Mouse (Mus musculus) embryonic facial prominence, embryonic 15.5 days (tissue): ENCODE results near the gene Zbtb38. TPM values are rescaled to one million over a fixed set of nuclear protein-coding genes. Genes with fewer than 3 reads are reported as not detected.

Experiments
- ATAC-seq: fragments of 200-750 bp; cut with Nextera tagmentation; 2 replicates; pipeline ENCODE4 v1.8.0; 2017; ENCODE audit warnings: low read depth, moderate TSS enrichment; ENCODE audit not compliant: insufficient number of reproducible peaks, low FRiP score, low TSS enrichment
- H3K27ac ChIP-seq: fragments of 300-500 bp; sonication (generic); replicated peaks from 2 replicates; pipeline ENCODE4 v1.5.1; 2015; ENCODE audit warnings: mild to moderate bottlenecking, inconsistent platforms
- H3K27me3 ChIP-seq: fragments of 300-500 bp; sonication (generic); 2 replicates; pipeline ENCODE4 v1.6.1; 2015; ENCODE audit warnings: inconsistent platforms
- H3K36me3 ChIP-seq: fragments of 300-500 bp; sonication (generic); 2 replicates; pipeline ENCODE4 v1.6.1; 2015; ENCODE audit warnings: mild to moderate bottlenecking, inconsistent platforms
- H3K4me1 ChIP-seq: fragments of 300-500 bp; sonication (generic); 2 replicates; pipeline ENCODE4 v1.6.1; 2015; ENCODE audit warnings: inconsistent platforms
- H3K4me2 ChIP-seq: fragments of 300-500 bp; sonication (generic); replicated peaks from 2 replicates; pipeline ENCODE4 v1.6.1; 2015; ENCODE audit warnings: mild to moderate bottlenecking, inconsistent platforms
- H3K4me3 ChIP-seq: fragments of 300-500 bp; sonication (generic); replicated peaks from 2 replicates; pipeline ENCODE4 v1.5.1; 2015; ENCODE audit warnings: mild to moderate bottlenecking, inconsistent platforms
- H3K9ac ChIP-seq: fragments of 300-500 bp; sonication (generic); 2 replicates; pipeline ENCODE4 v1.6.1; 2015; ENCODE audit warnings: inconsistent platforms
- H3K9me3 ChIP-seq: fragments of 300-500 bp; sonication (generic); replicated peaks from 2 replicates; pipeline ENCODE4 v1.6.1; 2016; ENCODE audit warnings: inconsistent platforms
- WGBS: fragments of 180-500 bp; shearing (Covaris S2); methylation state at CpG from one replicate; pipeline ENCODE4 v1.1.7; 2015; 5-methylcytosine and 5-hydroxymethylcytosine counted together
- polyA plus RNA-seq: library from polyadenylated mRNA; unstranded; fragments of >200 nt; fragmentation: Nextera tagmentation; extraction: Ambion mirVana; gene quantifications from 2 replicates; pipeline ENCODE4 v1.2.1, GENCODE M21; 2015

Gene Zbtb38
- polyA plus RNA-seq, 1 experiment from 2014 or later, result 22.1 TPM

GRCm38 (mm10) chr9:96741365-96742085, 11.1 kb downstream of the Zbtb38 start:
- Histone ChIP-seq H3K9me3 (no peaks in the 10 kb centered on the region), H3K27me3 (no peaks in the 10 kb centered on the region), H3K4me1 (no peaks in the 10 kb centered on the region), H3K27ac (no peak overlapping the region), H3K9ac (no peak overlapping the region), H3K4me2 (no peak overlapping the region), H3K36me3 (no peaks in the 10 kb centered on the region), H3K4me3 (no peak overlapping the region)
- no peak for ATAC-seq
- 70% methylated on average over 17 of the region's 17 CpGs for WGBS

GRCm38 (mm10) chr9:96740712-96741364, 11.8 kb downstream of the Zbtb38 start:
- Histone ChIP-seq H3K9me3 (no peaks in the 10 kb centered on the region), H3K27ac (no peak overlapping the region), H3K4me3 (no peak overlapping the region), H3K9ac (no peak overlapping the region), H3K4me2 (no peak overlapping the region), H3K4me1 (0 out of 2 replicates have a peak, but pooled peaks cover 2% of the 10 kb centered on the region), H3K27me3 (no peaks in the 10 kb centered on the region), H3K36me3 (no peaks in the 10 kb centered on the region)
- ATAC-seq, result no peak
- 70% methylated on average over 15 of the region's 15 CpGs for WGBS

- Histone ChIP-seq H3K4me2 (no peak overlapping the region), H3K9me3 (no peaks in the 10 kb centered on the region), H3K36me3 (no peaks in the 10 kb centered on the region), H3K27ac (no peak overlapping the region), H3K9ac (no peak overlapping the region), H3K4me1 (0 out of 2 replicates have a peak, but pooled peaks cover 4% of the 10 kb centered on the region), H3K27me3 (no peaks in the 10 kb centered on the region), H3K4me3 (no peak overlapping the region)
- WGBS, result 66% methylated on average over 22 of the region's 22 CpGs
- no peak for ATAC-seq
These were observed 12.6 kb downstream of the Zbtb38 start for GRCm38 (mm10) chr9:96739808-96740711.

- no peak for ATAC-seq
- Histone ChIP-seq H3K27me3 (no peaks in the 10 kb centered on the region), H3K4me1 (0 out of 2 replicates have a peak, but pooled peaks cover 4% of the 10 kb centered on the region), H3K4me3 (no peak overlapping the region), H3K9ac (no peak overlapping the region), H3K27ac (no peak overlapping the region), H3K36me3 (no peaks in the 10 kb centered on the region), H3K9me3 (no peaks in the 10 kb centered on the region), H3K4me2 (no peak overlapping the region)
- 86% methylated on average over 13 of the region's 13 CpGs for WGBS
These were observed 13.9 kb downstream of the Zbtb38 start for GRCm38 (mm10) chr9:96738563-96739355.

GRCm38 (mm10) chr9:96735946-96736345, 16.7 kb downstream of the Zbtb38 start:
- Histone ChIP-seq H3K27me3 (no peaks in the 10 kb centered on the region), H3K9ac (no peak overlapping the region), H3K9me3 (no peaks in the 10 kb centered on the region), H3K36me3 (no peaks in the 10 kb centered on the region), H3K27ac (no peak overlapping the region), H3K4me1 (peaks cover 15% of the 10 kb centered on the region), H3K4me2 (no peak overlapping the region), H3K4me3 (no peak overlapping the region)
- WGBS, result 37% methylated on average over 4 of the region's 4 CpGs
- no peak for ATAC-seq

- Histone ChIP-seq H3K9me3 (no peaks in the 10 kb centered on the region), H3K9ac (no peak overlapping the region), H3K4me2 (no peak overlapping the region), H3K27ac (no peak overlapping the region), H3K27me3 (no peaks in the 10 kb centered on the region), H3K4me3 (no peak overlapping the region), H3K4me1 (peaks cover 21% of the 10 kb centered on the region), H3K36me3 (no peaks in the 10 kb centered on the region)
- WGBS, result 86% methylated on average over 4 of the region's 4 CpGs
- ATAC-seq, result no peak
These were observed 19.3 kb downstream of the Zbtb38 start for GRCm38 (mm10) chr9:96733425-96733717.

GRCm38 (mm10) chr9:96732644-96733424, 19.8 kb downstream of the Zbtb38 start:
- Histone ChIP-seq H3K4me2 (no peak overlapping the region), H3K27me3 (no peaks in the 10 kb centered on the region)

GRCm38 (mm10) chr9:96731961-96732511, 20.6 kb downstream of the Zbtb38 start:
- Histone ChIP-seq H3K36me3 (no peaks in the 10 kb centered on the region), H3K9me3 (no peaks in the 10 kb centered on the region), H3K9ac (no peak overlapping the region), H3K4me1 (peaks cover 30% of the 10 kb centered on the region), H3K4me2 (peak overlapping the region; percentile 41), H3K27ac (0 out of 2 replicates have a peak overlapping the region, but pooled peaks have one; percentile 28), H3K4me3 (peak overlapping the region; percentile 16), H3K27me3 (no peaks in the 10 kb centered on the region)
- 26% methylated on average over 14 of the region's 14 CpGs for WGBS
- no peak for ATAC-seq

More at GRCm38 (mm10) chr9:96732644-96733424, 19.8 kb downstream of the Zbtb38 start:
- whole genome bisulfite sequencing, result 73% methylated on average over 17 of the region's 17 CpGs
- ATAC-seq, result no peak
- Histone ChIP-seq H3K27ac (0 out of 2 replicates have a peak overlapping the region, but pooled peaks have one; percentile 28), H3K4me3 (no peak overlapping the region), H3K36me3 (no peaks in the 10 kb centered on the region), H3K9me3 (no peaks in the 10 kb centered on the region), H3K4me1 (peaks cover 23% of the 10 kb centered on the region), H3K9ac (no peak overlapping the region)

GRCm38 (mm10) chr9:96731039-96731895, 21.4 kb downstream of the Zbtb38 start:
- H3K4me3 ChIP-seq, result peak overlapping the region; percentile 16; the same call in 1 of the 2 replicates
- H3K27me3 ChIP-seq, result no peaks in the 10 kb centered on the region
- no peaks in the 10 kb centered on the region for H3K36me3 ChIP-seq
- H3K4me2 ChIP-seq, result peak overlapping the region; percentile 41; the same call in 1 of the 2 replicates
- 71% methylated on average over 19 of the region's 19 CpGs for WGBS
- no peak overlapping the region for H3K27ac ChIP-seq
- H3K4me1 ChIP-seq, result peaks cover 35% of the 10 kb centered on the region
- no peaks in the 10 kb centered on the region for H3K9me3 ChIP-seq
- ATAC-seq, result no peak
- no peak overlapping the region for H3K9ac ChIP-seq
